Mouse (Mus musculus): ENCODE measurements around the gene Rarb.

Gene Rarb

DNA sequence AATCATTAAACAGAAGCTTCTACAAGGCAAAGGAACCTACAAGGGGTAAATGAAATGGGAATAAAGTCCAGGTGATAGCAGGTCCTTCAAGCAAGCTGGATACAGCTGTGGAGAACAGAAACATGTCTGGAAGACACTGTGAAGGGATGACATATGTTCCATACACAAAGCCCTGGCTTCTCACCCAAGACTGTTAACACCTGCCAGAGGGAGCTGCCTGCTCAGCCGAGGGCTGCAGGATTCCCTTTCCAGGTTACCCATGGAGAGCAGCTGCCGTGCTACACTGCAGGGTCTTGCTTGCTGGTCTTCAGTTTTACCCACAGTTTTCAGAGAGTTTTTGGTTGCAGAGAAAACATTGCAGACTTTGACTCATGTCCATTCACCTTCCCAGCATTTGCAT lies 290.3 kb downstream of the Rarb start:
- DNase-seq (ENCODE audit: low spot score), result no peak

DNA sequence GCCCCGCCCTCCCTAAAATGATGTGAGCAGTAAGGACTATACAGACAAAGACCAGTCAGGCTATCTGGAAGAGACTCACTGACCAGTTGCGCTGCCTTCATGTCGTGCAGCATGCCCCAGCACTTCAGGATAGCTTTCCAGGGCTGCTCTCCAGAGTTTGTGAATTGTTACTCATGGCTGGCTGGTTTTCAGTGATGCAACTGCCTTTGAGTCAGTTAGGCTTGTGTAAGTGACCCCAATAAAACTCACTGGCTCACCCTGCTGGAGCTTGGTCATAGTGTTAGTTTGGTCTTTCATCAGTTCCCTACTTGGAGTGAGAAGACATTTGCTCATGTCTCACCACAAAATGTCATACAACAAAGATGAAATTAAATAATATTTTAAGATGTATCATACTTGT lies 292.8 kb downstream of the Rarb start:
- no peak for DNase-seq (ENCODE audit: low spot score)

DNA sequence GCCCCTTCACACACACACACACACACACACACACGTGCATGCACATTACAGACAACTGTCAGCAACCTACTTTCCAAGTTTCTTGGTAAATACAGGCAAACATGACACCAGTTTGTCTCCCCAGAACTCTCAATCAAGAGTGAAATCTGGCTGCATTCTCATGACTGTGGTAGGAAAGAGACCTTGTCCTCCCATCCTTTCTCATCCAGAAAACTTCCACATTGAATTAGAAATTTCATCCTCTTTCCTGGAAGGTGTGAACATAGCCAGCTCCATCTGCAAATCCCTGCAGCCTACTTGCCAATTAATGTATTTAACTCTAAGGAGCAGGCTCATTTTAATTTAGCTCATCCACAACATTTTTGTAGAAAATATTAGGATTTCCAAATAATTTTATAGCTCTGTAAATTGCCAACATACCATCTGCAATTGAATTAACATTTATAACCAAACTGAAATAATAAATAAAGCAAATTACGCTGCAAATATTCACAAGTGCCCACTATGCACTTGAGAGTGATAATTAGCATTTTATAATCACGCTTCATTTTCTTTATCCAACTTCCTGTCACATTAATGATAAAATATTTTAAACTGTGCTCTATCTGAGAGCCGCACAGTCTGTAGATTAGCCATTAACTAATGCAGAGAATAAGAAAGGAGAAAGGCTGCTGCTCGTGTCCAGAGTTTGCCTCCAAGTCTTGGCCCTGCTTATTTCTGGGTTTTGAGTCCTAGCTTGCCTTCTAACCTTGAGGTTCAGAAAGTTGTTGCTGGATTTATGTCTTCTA lies 293.6 kb downstream of the Rarb start:
- DNase-seq (ENCODE audit: low spot score), result no peak

DNA sequence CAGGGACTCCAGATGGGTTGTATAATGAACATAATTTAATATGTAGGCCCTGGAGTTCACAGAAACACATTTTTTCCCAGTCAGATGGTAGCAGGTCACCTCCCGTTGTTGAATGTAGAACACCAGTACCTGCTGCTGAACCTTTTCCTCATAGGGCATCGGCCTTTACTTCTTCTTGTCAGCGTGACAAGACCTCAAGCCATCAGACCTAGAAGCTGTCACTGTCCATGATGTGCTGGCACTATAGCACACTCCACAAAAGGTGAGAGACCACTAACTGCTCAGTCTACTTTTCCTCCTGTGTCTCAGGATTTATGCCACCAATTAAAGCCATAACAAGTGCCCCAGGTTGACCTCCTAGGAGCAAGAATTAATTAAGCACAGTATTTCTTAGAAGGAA lies 296.1 kb downstream of the Rarb start:
- peak; percentile 43 for DNase-seq (ENCODE audit: low spot score)

DNA sequence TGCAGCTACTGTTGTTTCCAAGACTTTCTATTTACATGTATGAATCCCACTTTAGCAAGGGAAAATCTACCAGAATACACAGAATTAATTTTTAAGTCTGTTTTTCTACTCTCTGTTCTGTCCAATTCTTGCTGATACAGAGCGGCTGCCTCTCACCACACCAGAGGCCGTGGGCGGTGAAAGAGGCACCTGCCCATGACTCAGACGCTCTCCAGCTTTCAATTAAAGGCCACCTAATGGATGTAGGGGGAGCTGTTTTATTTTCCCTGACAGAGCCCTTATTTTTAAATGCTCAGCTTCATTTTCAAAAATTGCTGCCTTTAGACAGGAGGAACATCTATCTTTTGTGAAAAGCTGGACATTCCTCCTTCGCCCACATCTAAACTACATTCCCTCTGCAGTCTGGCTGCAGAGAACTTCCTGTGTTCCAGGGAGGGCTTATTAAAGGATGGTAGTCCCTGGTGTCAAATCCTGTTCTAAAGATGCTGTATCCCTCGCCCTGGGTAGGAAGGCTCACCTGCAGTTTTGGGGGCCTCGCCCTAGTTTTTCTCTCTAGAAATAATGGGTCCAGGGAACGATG lies 299.3 kb downstream of the Rarb start:
- DNase-seq (ENCODE audit: low spot score), result no peak

DNA sequence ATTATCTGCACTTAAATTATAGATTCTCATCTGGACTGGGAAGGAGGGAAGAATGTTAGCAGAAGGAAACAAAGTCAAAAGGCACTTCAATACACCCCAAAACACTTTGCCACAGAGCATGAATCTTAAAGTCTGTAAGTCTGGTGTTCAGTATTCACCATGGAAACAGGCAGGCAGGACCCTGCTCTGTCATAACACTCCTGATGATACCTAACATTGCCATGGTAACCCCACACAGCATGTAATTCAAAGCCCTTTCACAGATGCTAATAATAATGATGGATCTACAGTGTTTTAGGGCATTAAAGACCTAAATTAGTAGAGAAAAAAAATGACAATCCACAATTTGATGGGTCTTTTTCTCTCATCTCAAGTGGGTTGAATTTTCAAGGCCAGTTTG lies 301.0 kb downstream of the Rarb start:
- no peak for DNase-seq (ENCODE audit: low spot score)

DNA sequence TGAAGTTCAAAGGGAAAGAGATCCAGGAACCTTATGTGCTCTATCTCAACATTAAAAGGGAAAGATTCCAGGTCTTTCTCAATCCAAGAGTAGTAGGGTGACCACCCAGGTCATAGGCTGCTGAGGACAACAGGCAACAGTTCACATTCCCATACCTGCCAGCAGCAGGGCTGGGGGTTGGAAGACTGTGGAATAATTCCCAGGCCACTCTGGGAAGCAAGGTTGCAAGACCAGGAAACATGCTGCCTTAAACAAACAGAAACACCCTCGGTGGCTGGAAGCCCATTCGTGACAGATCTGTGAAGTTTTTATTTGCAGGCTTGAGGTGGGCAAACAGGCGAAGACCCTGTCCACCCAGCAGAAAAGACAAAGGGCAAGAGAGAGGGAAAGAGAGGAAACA lies 303.2 kb downstream of the Rarb start:
- no peak for DNase-seq (ENCODE audit: low spot score)

DNA sequence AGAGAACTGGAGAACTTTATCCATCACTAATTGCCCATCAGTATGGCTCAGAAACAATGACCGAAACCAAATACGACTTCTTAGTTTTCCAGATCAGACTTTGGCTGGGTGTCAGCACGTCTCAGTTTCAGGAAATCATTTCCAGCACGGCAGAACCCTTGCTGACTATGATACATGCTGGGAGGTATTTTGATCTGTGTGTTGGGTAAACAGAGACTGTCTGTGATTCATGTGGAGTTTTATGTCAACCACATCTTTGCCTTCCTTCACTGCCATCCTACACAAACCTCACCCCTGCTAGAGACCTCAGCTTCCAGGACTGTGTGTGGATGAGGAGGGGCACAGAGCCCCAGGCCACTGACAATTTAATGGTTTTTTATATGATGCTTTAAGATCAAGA lies 308.4 kb downstream of the Rarb start:
- no peak for DNase-seq (ENCODE audit: low spot score)

DNA sequence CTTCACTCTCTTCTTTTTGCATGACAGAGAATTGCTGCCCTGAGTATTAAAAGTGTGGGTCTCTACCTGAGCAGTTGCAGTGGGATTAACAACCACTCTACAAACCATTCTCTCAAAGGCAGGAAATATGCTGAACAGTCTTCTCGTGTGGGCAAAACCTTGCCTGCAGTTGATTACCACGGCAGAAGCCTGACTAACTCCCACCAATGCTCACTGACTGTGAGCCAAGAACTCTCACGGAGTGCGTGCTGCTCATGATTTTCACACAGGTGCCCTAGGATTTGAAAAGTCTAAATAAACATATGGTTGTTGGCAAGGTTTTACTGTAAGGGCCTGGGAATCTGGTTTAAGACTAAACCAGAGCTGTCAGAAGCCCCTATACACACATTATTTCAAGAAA lies 309.1 kb downstream of the Rarb start:
- DNase-seq (ENCODE audit: low spot score), result no peak

DNA sequence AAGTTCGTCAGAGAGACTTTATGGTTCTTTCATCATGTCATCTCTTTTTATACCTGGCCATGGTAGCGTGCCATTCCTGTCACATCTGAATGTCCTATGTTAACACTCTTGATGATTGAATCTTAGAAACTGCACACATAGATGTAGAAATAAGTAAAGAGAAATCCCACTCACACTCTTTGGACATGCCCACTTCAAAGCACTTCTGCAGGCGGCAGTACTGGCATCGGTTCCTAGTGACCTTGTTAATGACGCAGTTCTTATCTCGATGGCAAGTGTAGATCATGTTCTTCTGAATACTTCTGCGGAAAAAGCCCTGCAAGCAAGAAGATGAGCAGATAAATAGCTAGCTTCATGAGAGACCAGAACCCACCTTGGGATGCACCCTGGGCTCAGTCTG lies 310.2 kb downstream of the Rarb start:
- DNase-seq (ENCODE audit: low spot score), result no peak

DNA sequence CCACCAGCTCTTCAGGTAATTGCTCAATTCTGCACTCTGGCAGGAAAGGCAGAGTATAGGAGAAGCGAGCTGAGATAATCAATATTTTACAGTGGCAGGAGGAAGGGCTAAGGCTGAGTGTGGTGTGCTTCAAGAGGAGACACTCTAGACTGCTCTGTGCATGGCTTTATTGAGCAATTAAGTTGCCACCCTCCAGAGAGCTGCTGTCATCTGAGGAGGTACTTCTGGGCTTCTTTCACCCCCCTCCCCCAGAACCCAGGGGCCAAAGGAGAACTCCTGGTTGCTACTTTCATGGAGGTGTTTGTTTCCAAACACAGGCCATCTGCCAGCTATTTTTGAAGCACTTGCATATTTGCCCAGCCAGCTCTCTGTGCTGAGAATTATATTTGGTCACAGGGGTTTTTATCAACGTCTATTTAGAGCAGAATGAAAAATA lies 321.7 kb downstream of the Rarb start:
- DNase-seq (ENCODE audit: low spot score), result no peak

DNA sequence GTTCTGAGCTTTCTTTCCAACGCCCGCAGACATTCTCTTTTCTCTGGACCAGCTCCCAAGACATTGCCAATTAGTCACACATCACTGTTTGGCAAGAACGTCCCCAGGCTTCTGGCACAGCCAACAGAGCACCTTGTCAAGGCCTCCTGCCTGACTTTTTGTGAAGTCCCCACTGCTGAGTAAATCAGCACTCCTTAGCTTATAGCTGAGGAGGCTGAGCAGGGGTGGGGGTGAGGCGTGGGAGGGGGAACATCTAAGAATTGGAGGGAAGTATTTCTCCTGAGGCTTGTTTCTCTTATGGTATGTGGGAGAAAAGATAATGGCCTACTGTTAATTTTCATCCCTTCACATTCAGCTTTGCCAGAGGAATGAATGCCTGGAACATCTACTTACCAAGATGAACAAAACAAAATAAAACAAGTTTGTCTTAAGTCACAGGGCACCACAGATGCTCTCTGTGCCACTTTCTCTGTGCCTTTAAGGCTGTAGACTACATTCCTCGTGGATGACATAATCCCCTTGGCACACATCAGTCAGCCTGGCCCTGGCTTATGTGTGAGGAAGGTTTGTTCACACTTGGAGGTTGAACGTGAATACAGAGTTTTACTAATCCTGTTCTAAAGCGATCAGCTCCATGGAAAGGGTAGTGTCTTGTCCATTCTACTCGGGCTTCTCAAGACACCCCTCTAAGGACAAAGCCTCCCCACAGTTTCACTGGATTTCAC lies 335.1 kb downstream of the Rarb start:
- peak; percentile 15 for DNase-seq (ENCODE audit: low spot score)

DNA sequence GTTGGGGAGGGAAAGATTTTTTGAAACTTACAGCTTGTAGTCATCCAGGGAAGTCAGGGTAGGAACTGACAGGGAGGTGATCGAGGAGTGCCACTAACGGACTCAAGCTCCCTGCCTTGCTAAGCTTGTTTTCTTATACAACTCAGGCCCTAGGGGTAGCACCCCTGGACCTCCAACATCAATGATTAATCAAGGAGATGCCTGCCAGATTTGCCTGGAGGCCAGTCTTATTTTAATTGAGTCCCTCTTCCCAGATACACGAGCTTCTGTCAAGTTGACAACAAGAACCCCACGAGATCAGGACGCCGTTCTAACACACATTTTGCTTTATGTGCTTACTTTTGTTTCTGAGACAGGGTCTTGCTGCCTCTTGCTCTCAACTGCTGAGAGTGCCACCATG lies 338.3 kb downstream of the Rarb start:
- DNase-seq (ENCODE audit: low spot score), result no peak

DNA sequence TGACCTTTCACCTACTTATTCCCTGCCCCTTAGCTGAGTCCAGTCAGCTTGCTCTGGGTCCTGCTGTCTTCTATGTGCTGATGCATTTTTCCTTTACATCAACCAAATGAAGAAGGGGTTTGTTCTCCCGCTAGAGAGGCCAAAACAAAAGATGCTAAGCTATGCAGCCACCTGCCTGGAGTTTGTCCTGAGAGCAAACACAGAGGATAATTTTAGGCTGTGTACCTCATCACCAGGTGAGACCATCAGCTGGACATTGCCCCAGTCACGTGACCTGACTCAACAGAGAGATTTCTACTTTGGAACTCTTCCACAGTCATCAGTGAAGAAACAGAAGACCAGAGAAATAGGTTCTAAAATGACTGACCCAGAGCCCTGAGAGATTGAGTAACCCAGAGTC lies 339.4 kb downstream of the Rarb start:
- DNase-seq (ENCODE audit: low spot score), result no peak

DNA sequence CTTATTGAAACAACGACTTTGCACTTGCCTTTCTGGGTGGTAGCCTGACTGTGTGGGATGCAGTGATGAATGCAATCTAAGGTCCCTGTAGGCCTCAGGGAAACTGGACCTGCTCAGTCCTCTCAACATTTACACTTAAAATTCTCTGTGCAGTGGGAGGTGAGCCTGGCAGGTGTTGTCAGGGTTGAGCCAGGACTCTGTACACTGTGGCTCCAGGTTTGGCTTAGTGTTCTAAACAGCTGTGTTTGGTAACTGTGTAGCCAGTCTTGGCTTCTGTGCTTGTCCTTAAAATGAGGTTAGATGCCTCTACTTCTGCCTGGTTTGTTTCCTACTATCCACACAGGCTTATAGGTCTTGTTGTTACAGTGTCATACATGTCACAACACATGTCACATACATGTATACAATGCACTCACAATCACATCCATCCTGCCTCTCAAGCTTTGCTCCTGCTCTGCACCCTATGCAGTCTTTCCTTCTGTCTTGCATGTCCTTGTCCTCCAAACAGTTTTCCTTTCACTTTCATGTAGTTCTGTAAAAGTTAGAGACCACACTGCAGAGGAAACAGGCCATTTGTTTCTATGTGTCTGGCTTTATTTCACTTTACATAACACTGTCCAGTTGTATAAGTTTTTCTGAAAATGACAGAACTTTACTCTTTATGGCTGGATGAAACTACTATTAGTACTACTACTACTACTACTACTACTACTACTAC lies 340.2 kb downstream of the Rarb start:
- DNase-seq (ENCODE audit: low spot score), result no peak

DNA sequence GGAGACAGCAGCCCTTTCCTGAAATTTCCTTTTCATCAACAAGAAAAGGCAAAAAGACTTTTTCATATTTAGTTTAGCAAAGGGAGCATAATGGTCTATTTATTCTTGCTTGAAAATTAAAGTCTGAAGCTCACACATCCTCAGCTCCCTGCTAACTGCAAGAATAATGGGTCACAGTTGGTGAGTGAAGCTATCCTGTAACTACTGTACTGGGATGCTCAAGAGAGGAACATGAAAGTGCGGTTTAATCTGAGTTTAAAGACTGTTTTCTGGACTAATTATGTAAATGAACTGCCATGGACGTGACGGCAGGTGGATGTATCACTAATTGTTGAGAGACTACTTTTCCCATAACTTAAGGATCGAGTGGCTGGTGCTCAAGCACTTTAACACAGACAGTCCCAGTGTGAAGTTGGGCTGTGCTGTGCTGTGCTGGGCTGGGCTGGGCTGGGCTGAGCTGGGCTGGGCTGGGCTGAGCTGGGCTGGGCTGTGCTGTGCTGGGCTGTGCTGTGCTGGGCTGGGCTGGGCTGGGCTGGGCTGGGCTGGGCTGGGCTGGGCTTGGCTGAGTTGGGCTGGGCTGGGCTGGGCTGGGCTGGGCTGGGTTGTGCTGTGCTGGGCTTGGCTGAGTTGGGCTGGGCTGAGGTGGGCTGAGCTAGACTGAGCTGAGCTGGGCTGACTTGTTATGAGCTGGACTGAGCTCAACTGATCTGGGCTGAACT lies 370.5 kb downstream of the Rarb start:
- peak; percentile 60 for DNase-seq (ENCODE audit: low spot score)

DNA sequence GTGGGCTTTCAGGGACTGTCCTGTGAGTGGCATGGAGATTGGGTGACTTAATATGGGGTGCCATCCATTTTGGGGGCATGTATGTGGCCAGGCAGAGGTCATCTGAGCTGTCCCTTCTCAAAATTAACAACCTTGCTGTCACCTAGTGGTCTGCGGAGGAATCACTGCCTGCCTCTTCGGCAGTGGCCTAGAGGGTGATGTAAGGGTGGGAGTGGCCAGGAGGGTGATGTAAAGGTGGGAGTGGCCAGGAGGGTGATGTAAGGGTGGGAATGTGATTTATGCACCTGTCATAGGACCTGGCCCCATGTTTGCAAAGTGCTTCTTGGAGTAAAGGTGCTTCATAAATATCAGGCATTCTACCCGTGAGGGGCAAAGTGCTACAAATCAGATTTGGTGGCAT lies 371.4 kb downstream of the Rarb start:
- peak; percentile 70 for DNase-seq (ENCODE audit: low spot score)

DNA sequence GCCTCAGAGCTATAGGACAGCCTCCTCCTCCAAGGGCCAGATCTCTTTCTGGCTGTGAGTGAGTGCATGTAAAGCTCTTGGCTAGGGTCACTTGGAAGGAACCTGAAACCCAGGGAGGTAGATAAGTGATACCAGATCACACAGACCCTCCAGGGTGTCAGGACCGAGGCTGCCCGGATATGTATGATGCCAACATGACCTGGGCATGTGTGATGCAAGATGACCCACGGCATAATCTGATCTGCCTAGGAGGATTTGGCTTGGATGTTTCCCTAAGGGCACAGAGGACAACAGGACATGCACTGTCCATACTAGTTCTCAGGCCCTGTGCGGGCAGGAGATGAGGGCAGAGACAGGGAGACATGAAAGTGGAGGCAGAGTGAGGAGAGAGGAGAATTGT lies 374.1 kb downstream of the Rarb start:
- DNase-seq (ENCODE audit: low spot score), result no peak

DNA sequence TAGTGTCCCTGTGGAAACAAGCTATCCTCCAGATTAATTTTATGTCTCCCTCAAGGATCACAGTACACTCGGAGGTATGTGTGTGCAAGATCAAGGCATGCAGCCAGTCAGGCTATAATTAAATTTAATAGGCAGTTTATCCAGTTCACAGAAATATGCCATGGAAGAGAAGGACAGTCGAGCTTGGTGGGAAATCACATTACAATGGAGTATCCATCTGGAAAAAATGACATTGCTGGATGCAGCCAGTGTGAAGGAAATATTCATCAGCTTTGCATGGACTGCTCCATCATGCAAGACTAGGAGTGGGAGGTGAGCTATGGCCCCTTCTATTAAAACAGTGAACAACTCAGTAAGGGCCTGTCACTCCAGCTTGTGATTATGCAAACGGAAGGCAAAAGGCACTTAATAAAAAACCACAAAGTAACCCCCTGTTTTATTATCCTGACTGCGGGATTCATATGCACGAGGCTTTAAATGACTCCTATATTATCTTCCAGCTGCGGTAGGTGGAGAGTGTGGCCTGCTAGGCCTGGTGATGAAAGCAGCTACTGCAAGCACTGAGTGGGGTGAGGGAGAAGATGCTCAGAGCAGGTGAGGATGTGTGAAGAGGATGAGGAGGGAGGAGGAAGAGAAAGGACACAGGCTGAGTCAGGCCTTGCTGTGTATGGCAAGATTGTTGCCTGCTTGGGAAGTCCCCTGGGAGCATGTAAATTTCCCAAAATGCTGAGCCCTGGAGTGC lies 379.4 kb downstream of the Rarb start:
- no peak for DNase-seq (ENCODE audit: low spot score)

DNA sequence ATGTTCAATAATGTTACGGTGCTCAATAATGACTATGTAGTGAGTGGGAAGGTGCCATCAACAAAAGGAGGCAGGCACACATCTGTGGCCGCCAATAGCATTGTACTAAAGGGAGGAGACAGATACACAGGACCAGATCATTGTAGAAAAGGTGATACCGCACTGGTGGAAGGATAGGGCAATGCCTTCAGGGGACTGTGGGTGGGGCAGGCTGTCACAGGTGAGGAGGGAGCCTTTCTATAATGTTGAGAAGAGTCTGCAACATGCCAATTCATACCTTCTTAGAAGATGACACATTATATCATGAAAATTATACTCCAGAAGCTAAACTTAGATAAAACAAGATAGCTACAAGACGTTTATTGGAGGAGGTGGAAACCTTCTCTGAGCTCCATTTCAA lies 381.6 kb downstream of the Rarb start:
- DNase-seq (ENCODE audit: low spot score), result no peak
